Mouse (Mus musculus): Measurements from ENCODE around the gene Gm9508. TPM values are rescaled to one million over a fixed set of nuclear protein-coding genes. Genes with fewer than 3 reads are reported as not detected.
"Not testable (repeated sequence)": the region's sequence is repeated elsewhere in the genome, so short reads cannot be mapped to it uniquely, and the experiment has no call there.

The Gm9508 gene
- total RNA-seq (2021) = not detected
- long read RNA-seq, experiment 1 = 0 reads
- long read RNA-seq, experiment 2 = 0 reads

- no peak for DNase-seq (ENCODE audit: low spot score in 2 of 2)
Measured at GRCm38 (mm10) chr10:77697133-77697532, at the start of gene Gm9508. TSS of gene Gm9508 (minus strand) at chr10:77697233.

- DNase-seq (ENCODE audit: low spot score in 2 of 2) = not testable (repeated sequence)
Measured at GRCm38 (mm10) chr10:77741924-77742688, 45.1 kb upstream of the Gm9508 start, which contains the start of gene Gm18596. TSS of gene Gm18596 (minus strand) at chr10:77742638.

- DNase-seq (ENCODE audit: low spot score in 2 of 2) = no peak
Measured at GRCm38 (mm10) chr10:77738929-77739328, 41.9 kb upstream of the Gm9508 start.

GRCm38 (mm10) chr10:77735928-77736327, 38.9 kb upstream of the Gm9508 start:
- no peak for DNase-seq (ENCODE audit: low spot score in 2 of 2)

- no peak for DNase-seq (ENCODE audit: low spot score in 2 of 2)
Measured at GRCm38 (mm10) chr10:77729241-77729640, 32.2 kb upstream of the Gm9508 start.

- no peak for DNase-seq (ENCODE audit: low spot score in 2 of 2)
Measured at GRCm38 (mm10) chr10:77728280-77728679, 31.2 kb upstream of the Gm9508 start.

- DNase-seq (ENCODE audit: low spot score in 2 of 2) = no peak
Measured at GRCm38 (mm10) chr10:77726186-77726585, 29.2 kb upstream of the Gm9508 start, which contains the start of gene Gm10100. TSS of gene Gm10100 (plus strand) at chr10:77726486.

GRCm38 (mm10) chr10:77724855-77725254, 27.8 kb upstream of the Gm9508 start:
- no peak for DNase-seq (ENCODE audit: low spot score in 2 of 2)

GRCm38 (mm10) chr10:77720299-77720698, 23.3 kb upstream of the Gm9508 start, which contains the start of gene Krtap12-1:
TSS of gene Krtap12-1 (plus strand) at chr10:77720599.
- DNase-seq (ENCODE audit: low spot score in 2 of 2) = not testable (repeated sequence)

GRCm38 (mm10) chr10:77715507-77715906, 18.5 kb upstream of the Gm9508 start, which contains the start of gene Gm10142:
TSS of gene Gm10142 (plus strand) at chr10:77715807.
- no peak for DNase-seq (ENCODE audit: low spot score in 2 of 2)

- no peak for DNase-seq (ENCODE audit: low spot score in 2 of 2)
Measured at GRCm38 (mm10) chr10:77713734-77714133, 16.7 kb upstream of the Gm9508 start.

- DNase-seq (ENCODE audit: low spot score in 2 of 2) = not testable (repeated sequence)
Measured at GRCm38 (mm10) chr10:77711157-77711556, 14.1 kb upstream of the Gm9508 start, which contains the start of gene Gm10024. TSS of gene Gm10024 (plus strand) at chr10:77711457.

GRCm38 (mm10) chr10:77709831-77710230, 12.8 kb upstream of the Gm9508 start:
- no peak for DNase-seq (ENCODE audit: low spot score in 2 of 2)

GRCm38 (mm10) chr10:77706326-77706725, 9.3 kb upstream of the Gm9508 start, which contains the start of gene Gm10272:
TSS of gene Gm10272 (plus strand) at chr10:77706626.
- DNase-seq (ENCODE audit: low spot score in 2 of 2) = no peak

GRCm38 (mm10) chr10:77690356-77690807, 6.7 kb downstream of the Gm9508 start, which contains the start of gene Gm19402:
TSS of gene Gm19402 (minus strand) at chr10:77690757.
- DNase-seq (ENCODE audit: low spot score in 2 of 2) = not testable (repeated sequence)

GRCm38 (mm10) chr10:77687021-77687420, 10.0 kb downstream of the Gm9508 start:
- DNase-seq (ENCODE audit: low spot score in 2 of 2) = no peak

GRCm38 (mm10) chr10:77685895-77686664, 11.0 kb downstream of the Gm9508 start, which contains the start of gene Tspear:
TSS of gene Tspear (plus strand) at chr10:77686569.
- no peak for DNase-seq (ENCODE audit: low spot score in 2 of 2)

- no peak for DNase-seq (ENCODE audit: low spot score in 2 of 2)
Measured at GRCm38 (mm10) chr10:77684181-77684580, 12.9 kb downstream of the Gm9508 start.

- no peak for DNase-seq (ENCODE audit: low spot score in 2 of 2)
Measured at GRCm38 (mm10) chr10:77682994-77683393, 14.0 kb downstream of the Gm9508 start.

GRCm38 (mm10) chr10:77677562-77677961, 19.5 kb downstream of the Gm9508 start:
- no peak for DNase-seq (ENCODE audit: low spot score in 2 of 2)

GRCm38 (mm10) chr10:77673765-77674164, 23.3 kb downstream of the Gm9508 start:
- no peak for DNase-seq (ENCODE audit: low spot score in 2 of 2)

All from adrenal gland, postnatal 4 days (tissue).